Mouse (Mus musculus): ENCODE data around the gene Zmiz2.

- TF ChIP-seq CTCF (IDR thresholded peaks at IDR 0.05; ENCODE audit: low read depth) (no peak), EP300 (optimal IDR thresholded peaks at IDR 0.05) (no peak)
These were observed 18.3 kb downstream of the Zmiz2 start for GRCm38 (mm10) chr11:6407162-6407621.
